Mouse (Mus musculus) spleen, adult 2 months (tissue): ENCODE data around the gene Antxr2.

Experiments used
- CTCF ChIP-seq: fragments of 200-500 bp; IDR thresholded peaks from 2 replicates; pipeline ENCODE4 v1.5.1; 2011; ENCODE audit warnings: mild to moderate bottlenecking, inconsistent platforms; ENCODE audit not compliant: insufficient read depth, insufficient read length, insufficient replicate concordance; ENCODE audit errors: extremely low read depth
- POLR2A ChIP-seq: fragments of 200-500 bp; IDR thresholded peaks from 2 replicates; pipeline ENCODE4 v1.6.1; 2011; ENCODE audit warnings: low read depth, low read length, inconsistent platforms

DNA sequence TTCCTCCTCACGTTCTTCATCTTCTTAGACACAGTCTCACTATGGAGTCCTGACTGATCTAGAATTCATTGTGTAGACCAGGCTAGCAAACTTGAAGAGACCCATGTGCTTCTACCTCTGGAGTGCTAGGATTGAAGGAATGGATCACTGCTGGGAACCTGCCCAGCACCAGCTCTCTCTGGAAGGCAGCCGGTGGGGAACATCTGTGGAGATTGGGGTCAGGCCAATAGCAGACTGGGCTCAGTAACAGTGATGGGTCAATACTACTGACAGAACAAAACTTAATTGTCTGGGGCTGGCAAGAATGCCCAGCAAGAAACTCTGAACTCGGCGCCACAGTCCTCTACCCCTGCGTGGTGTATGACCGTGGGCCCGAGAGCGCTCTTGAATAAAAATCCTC lies 25.1 kb downstream of the Antxr2 start:
- TF ChIP-seq CTCF (no peak), POLR2A (no peak)
